7 mouse cellular contexts compared by ENCODE assay signal in genomic region chr7:45234333-45234841, GRCm38 (mm10). TPM values are rescaled to one million over a fixed set of nuclear protein-coding genes. Genes with fewer than 3 reads are reported as not detected.
DNase-seq lines count a peak whose midpoint lies in the region; ATAC-seq and TF ChIP-seq lines count a peak whose summit lies in the region.

No protein-coding gene starts in this region.

- H3K4me3 ChIP-seq in testis, adult 2 months (ENCODE audit: control insufficient read depth, low read depth, low read length): peak overlapping the region; percentile 35
- peak overlapping the region; percentile 2; the same call in 1 of the 2 replicates for H3K4me3 ChIP-seq in forebrain, embryonic 16.5 days (replicated peaks; ENCODE audit: low read length)
- no peak overlapping the region for H3K4me3 ChIP-seq in liver, embryonic 14.5 days (ENCODE audit: insufficient read depth in 1 of 2, low read depth in 2 of 2, low read length in 2 of 2)

- TF ChIP-seq POLR2A in testis, adult 2 months (IDR thresholded peaks at IDR 0.05; ENCODE audit: control insufficient read depth, low read depth, low read length): no peak

- H3K27me3 ChIP-seq in testis, adult 2 months (ENCODE audit: control insufficient read depth, insufficient read depth, low read length): no peaks in the 10 kb centered on the region
- peaks cover 11% of the 10 kb centered on the region; the same call in 1 of the 2 replicates for H3K27me3 ChIP-seq in forebrain, embryonic 16.5 days (replicated peaks; ENCODE audit: control insufficient read depth, insufficient read depth, low read length)
- H3K27me3 ChIP-seq in liver, embryonic 14.5 days (ENCODE audit: control insufficient read depth, insufficient read depth, low read length): no peaks in the 10 kb centered on the region

- no peak overlapping the region for H3K27ac ChIP-seq in testis, adult 2 months (ENCODE audit: control insufficient read depth, insufficient read depth, low read depth, low read length)
- peak overlapping the region; percentile 66 for H3K27ac ChIP-seq in forebrain, embryonic 16.5 days (ENCODE audit: low read length)
- H3K27ac ChIP-seq in liver, embryonic 14.5 days: no peak overlapping the region

- H3K36me3 ChIP-seq in testis, adult 2 months (ENCODE audit: control insufficient read depth, insufficient read depth, low read length): no peaks in the 10 kb centered on the region
- H3K36me3 ChIP-seq in forebrain, embryonic 16.5 days (ENCODE audit: control insufficient read depth, insufficient read depth): no peaks in the 10 kb centered on the region
- H3K36me3 ChIP-seq in liver, embryonic 14.5 days (replicated peaks; ENCODE audit: control insufficient read depth, insufficient read depth, low read depth): no peaks in the 10 kb centered on the region

- no peaks in the 10 kb centered on the region for H3K9me3 ChIP-seq in forebrain, embryonic 16.5 days (ENCODE audit: control insufficient read depth, low read length)
- H3K9me3 ChIP-seq in liver, embryonic 14.5 days (ENCODE audit: control insufficient read depth, low read length): no peaks in the 10 kb centered on the region

- peaks cover 25% of the 10 kb centered on the region for H3K4me1 ChIP-seq in testis, adult 2 months (ENCODE audit: control insufficient read depth, insufficient read depth, low read length)
- peaks cover 23% of the 10 kb centered on the region for H3K4me1 ChIP-seq in forebrain, embryonic 16.5 days (replicated peaks; ENCODE audit: control insufficient read depth, insufficient read depth, low read length)
- peaks cover 0 to 21% of the 10 kb centered on the region in 2 experiments; a peak in 2 of 4 replicates for H3K4me1 ChIP-seq in liver, embryonic 14.5 days (replicated peaks; ENCODE audit: control insufficient read depth in 2 of 2, insufficient read depth in 2 of 2, low read length in 1 of 2)

- 9% methylated on average over 29 of the region's 29 CpGs for WGBS in forebrain, embryonic 16.5 days
- WGBS in liver, embryonic 14.5 days (ENCODE audit: insufficient replicate concordance): 46% methylated on average over 29 of the region's 29 CpGs

- peak overlapping the region; percentile 38; the same call in 1 of the 2 replicates for H3K9ac ChIP-seq in forebrain, embryonic 16.5 days (replicated peaks; ENCODE audit: low read depth, low read length)
- H3K9ac ChIP-seq in liver, embryonic 14.5 days (replicated peaks): no peak overlapping the region

- no peak for TF ChIP-seq CTCF in testis, adult 2 months (IDR thresholded peaks at IDR 0.05; ENCODE audit: control insufficient read depth, insufficient read depth, insufficient replicate concordance, low read depth, low read length)
- no peak for TF ChIP-seq CTCF in liver, embryonic 14.5 days (IDR thresholded peaks at IDR 0.05; ENCODE audit: low read depth)

- no peak for TF ChIP-seq EP300 in liver, embryonic 14.5 days (IDR thresholded peaks at IDR 0.05; ENCODE audit: low read depth)

- DNase-seq in testis, postnatal 14 days (ENCODE audit: low spot score): no peak
- no peak for DNase-seq in liver, embryonic 14.5 days (ENCODE audit: low read depth in 3 of 3, low spot score in 3 of 3)
- DNase-seq in yolk sac, embryonic 10.5 days (ENCODE audit: low spot score): peak; percentile 27
- no peak for DNase-seq in frontal cortex, postnatal 36 days (ENCODE audit: low spot score in 2 of 2)

- H3K4me2 ChIP-seq in forebrain, embryonic 16.5 days (ENCODE audit: low read length): peak overlapping the region; percentile 43
- H3K4me2 ChIP-seq in liver, embryonic 14.5 days (ENCODE audit: low read depth): peak overlapping the region; percentile 7

- 0 out of 2 replicates have a peak, but pooled peaks have one; percentile 22 for ATAC-seq in forebrain, embryonic 16.5 days
- ATAC-seq in liver, embryonic 14.5 days (ENCODE audit: insufficient read depth): no peak
- ATAC-seq in erythroid progenitor cell, adult 5-6 weeks (replicated peaks; ENCODE audit: low FRiP score, poor library complexity, severe bottlenecking): no peak

RNA-seq across cellular contexts. Expression of gene Cd37, which starts 4.5 kb away (rescaled TPM):
- 78.0 and 87.4 TPM in 2 replicates for polyA plus RNA-seq in testis, adult 2 months (2012; rRNA removed)
- 1.5 and 1.6 TPM in 2 replicates for polyA plus RNA-seq in forebrain, embryonic 16.5 days (2015; fragmentation: Nextera tagmentation; extraction: Ambion mirVana)
- 10.5 and 12.8 TPM in 2 replicates for polyA plus RNA-seq in liver, embryonic 14.5 days (2012; rRNA removed)
- polyA plus RNA-seq in liver, embryonic 14.5 days (2014; fragmentation: Nextera tagmentation; extraction: Ambion mirVana): 9.0 and 9.1 TPM in 2 replicates
- total RNA-seq in erythroid progenitor cell, adult 5-6 weeks (2015; ENCODE audit: low replicate concordance): 82.2 and 86.1 TPM in 2 replicates
- total RNA-seq in erythroid progenitor cell, adult 5-6 weeks (2017; ENCODE audit: low replicate concordance): 21.1 and 54.8 TPM in 2 replicates

RNA-seq across cellular contexts. Expression of gene Slc6a16, which starts 6.5 kb away (rescaled TPM):
- 76.9 and 81.4 TPM in 2 replicates for polyA plus RNA-seq in testis, adult 2 months (2012; rRNA removed)
- 0.30 and 0.47 TPM in 2 replicates for polyA plus RNA-seq in forebrain, embryonic 16.5 days (2015; fragmentation: Nextera tagmentation; extraction: Ambion mirVana)
- polyA plus RNA-seq in liver, embryonic 14.5 days (2012; rRNA removed): 0.03 TPM in 1 of 2 replicates, not detected in the other
- not detected in 2 replicates for polyA plus RNA-seq in liver, embryonic 14.5 days (2014; fragmentation: Nextera tagmentation; extraction: Ambion mirVana)
- total RNA-seq in erythroid progenitor cell, adult 5-6 weeks (2015; ENCODE audit: low replicate concordance): not detected in 2 replicates
- total RNA-seq in erythroid progenitor cell, adult 5-6 weeks (2017; ENCODE audit: low replicate concordance): not detected in 2 replicates

RNA-seq across cellular contexts. Expression of gene Tead2, which starts 18.8 kb away (rescaled TPM):
- polyA plus RNA-seq in testis, adult 2 months (2012; rRNA removed): 43.1 and 60.2 TPM in 2 replicates
- 73.1 and 79.5 TPM in 2 replicates for polyA plus RNA-seq in forebrain, embryonic 16.5 days (2015; fragmentation: Nextera tagmentation; extraction: Ambion mirVana)
- 7.9 and 10.0 TPM in 2 replicates for polyA plus RNA-seq in liver, embryonic 14.5 days (2012; rRNA removed)
- polyA plus RNA-seq in liver, embryonic 14.5 days (2014; fragmentation: Nextera tagmentation; extraction: Ambion mirVana): 4.1 and 4.5 TPM in 2 replicates
- total RNA-seq in erythroid progenitor cell, adult 5-6 weeks (2015; ENCODE audit: low replicate concordance): not detected in 2 replicates
- total RNA-seq in erythroid progenitor cell, adult 5-6 weeks (2017; ENCODE audit: low replicate concordance): not detected in 2 replicates

RNA-seq across cellular contexts. Expression of gene Dkkl1, which starts 22.4 kb away (rescaled TPM):
- 1,273 and 1,348 TPM in 2 replicates for polyA plus RNA-seq in testis, adult 2 months (2012; rRNA removed)
- 1.1 and 2.2 TPM in 2 replicates for polyA plus RNA-seq in forebrain, embryonic 16.5 days (2015; fragmentation: Nextera tagmentation; extraction: Ambion mirVana)
- 1.1 and 1.5 TPM in 2 replicates for polyA plus RNA-seq in liver, embryonic 14.5 days (2012; rRNA removed)
- polyA plus RNA-seq in liver, embryonic 14.5 days (2014; fragmentation: Nextera tagmentation; extraction: Ambion mirVana): 2.1 and 2.6 TPM in 2 replicates
- total RNA-seq in erythroid progenitor cell, adult 5-6 weeks (2015; ENCODE audit: low replicate concordance): 6.3 and 8.6 TPM in 2 replicates
- 0.77 TPM in 1 of 2 replicates, not detected in the other for total RNA-seq in erythroid progenitor cell, adult 5-6 weeks (2017; ENCODE audit: low replicate concordance)

RNA-seq across cellular contexts. Expression of gene Ccdc155, which starts 29.7 kb away (rescaled TPM):
- polyA plus RNA-seq in testis, adult 2 months (2012; rRNA removed): 78.3 and 81.9 TPM in 2 replicates
- 0.58 and 0.95 TPM in 2 replicates for polyA plus RNA-seq in forebrain, embryonic 16.5 days (2015; fragmentation: Nextera tagmentation; extraction: Ambion mirVana)
- 0.02 and 0.08 TPM in 2 replicates for polyA plus RNA-seq in liver, embryonic 14.5 days (2012; rRNA removed)
- not detected in 2 replicates for polyA plus RNA-seq in liver, embryonic 14.5 days (2014; fragmentation: Nextera tagmentation; extraction: Ambion mirVana)
- not detected in 2 replicates for total RNA-seq in erythroid progenitor cell, adult 5-6 weeks (2015; ENCODE audit: low replicate concordance)
- not detected in 2 replicates for total RNA-seq in erythroid progenitor cell, adult 5-6 weeks (2017; ENCODE audit: low replicate concordance)

Comparison
In these comparisons a context has a peak if more than half of its experiments do, and no peak if none do; other contexts are left out.
1. H3K4me3 ChIP-seq: peak in testis, adult 2 months (single experiment) and forebrain, embryonic 16.5 days (single experiment); none in liver, embryonic 14.5 days (0 of 2).
2. RNA of gene Slc6a16, which starts 6.5 kb away (polyA plus RNA-seq): 76.9 to 81.4 TPM in testis, adult 2 months; 0.30 to 0.47 TPM in forebrain, embryonic 16.5 days and 0.03 TPM in liver, embryonic 14.5 days; every median in the first group is over 10 times any median in the second.